Mouse (Mus musculus) testis, adult 2 months (tissue): ENCODE data around the gene Clasp1. TPM values are rescaled to one million over a fixed set of nuclear protein-coding genes. Genes with fewer than 3 reads are reported as not detected.

ENCODE experiments used
- H3K27ac ChIP-seq: fragments of 200-500 bp; 2 replicates; pipeline ENCODE4 v1.5.1; 2012; ENCODE audit warnings: low read depth, low read length; ENCODE audit not compliant: control insufficient read depth, insufficient read depth
- H3K27me3 ChIP-seq: fragments of 200-500 bp; 2 replicates; pipeline ENCODE4 v1.6.1; 2012; ENCODE audit warnings: mild to moderate bottlenecking, low read length, moderate library complexity; ENCODE audit not compliant: control insufficient read depth, insufficient read depth
- H3K36me3 ChIP-seq: fragments of 200-500 bp; 2 replicates; pipeline ENCODE4 v1.6.1; 2012; ENCODE audit warnings: mild to moderate bottlenecking, low read length; ENCODE audit not compliant: control insufficient read depth, insufficient read depth
- H3K4me1 ChIP-seq: fragments of 200-500 bp; 2 replicates; pipeline ENCODE4 v1.6.1; 2012; ENCODE audit warnings: low read length; ENCODE audit not compliant: control insufficient read depth, insufficient read depth
- H3K4me3 ChIP-seq: fragments of 200-500 bp; 2 replicates; pipeline ENCODE4 v1.5.1; 2012; ENCODE audit warnings: low read depth, mild to moderate bottlenecking, low read length, moderate library complexity, mixed read lengths; ENCODE audit not compliant: control insufficient read depth
- CTCF ChIP-seq: fragments of 200-500 bp; IDR thresholded peaks from 2 replicates; pipeline ENCODE4 v1.5.1; 2012; ENCODE audit warnings: low read depth, mild to moderate bottlenecking, inconsistent platforms, low read length, moderate library complexity; ENCODE audit not compliant: control insufficient read depth, insufficient read depth, insufficient replicate concordance
- POLR2A ChIP-seq: fragments of 200-500 bp; IDR thresholded peaks from 2 replicates; pipeline ENCODE4 v1.6.1; 2012; ENCODE audit warnings: low read depth, mild to moderate bottlenecking, inconsistent platforms, low read length, moderate library complexity; ENCODE audit not compliant: control insufficient read depth
- polyA plus RNA-seq: library from polyadenylated mRNA; depleted of rRNA; stranded (reverse); fragments of >200 nt; gene quantifications from 2 replicates; pipeline ENCODE4 v1.2.3, GENCODE M21; 2012

The Clasp1 gene
- polyA plus RNA-seq, 1 experiment, result 33.1 TPM

DNA sequence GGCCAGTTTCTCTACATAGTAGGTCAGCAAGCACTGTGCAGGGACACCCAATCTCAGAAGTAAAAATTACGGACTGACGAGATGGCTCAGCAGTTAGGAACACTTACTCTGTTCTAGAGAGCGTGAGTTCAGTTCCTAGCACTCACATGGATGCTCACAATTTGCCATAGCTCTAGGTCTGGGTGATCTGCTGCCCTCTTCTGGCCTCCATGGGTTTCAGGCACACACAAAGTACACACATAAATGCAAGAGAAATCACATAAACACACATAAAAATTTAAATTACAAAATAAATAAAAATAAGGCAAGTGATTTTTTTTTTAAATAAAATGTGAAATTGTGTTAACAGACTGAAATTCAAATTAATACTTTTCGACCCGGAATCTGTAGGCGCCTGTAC is 77.2 kb downstream of the Clasp1 start:
- no peaks in the 10 kb centered on the region for H3K27me3 ChIP-seq
- no peaks in the 10 kb centered on the region for H3K4me1 ChIP-seq
- H3K4me3 ChIP-seq, result no peak overlapping the region
- no peak for TF ChIP-seq CTCF
- TF ChIP-seq POLR2A, result no peak
- no peak overlapping the region for H3K27ac ChIP-seq
- H3K36me3 ChIP-seq, result no peaks in the 10 kb centered on the region; the same call in 1 of the 2 replicates

DNA sequence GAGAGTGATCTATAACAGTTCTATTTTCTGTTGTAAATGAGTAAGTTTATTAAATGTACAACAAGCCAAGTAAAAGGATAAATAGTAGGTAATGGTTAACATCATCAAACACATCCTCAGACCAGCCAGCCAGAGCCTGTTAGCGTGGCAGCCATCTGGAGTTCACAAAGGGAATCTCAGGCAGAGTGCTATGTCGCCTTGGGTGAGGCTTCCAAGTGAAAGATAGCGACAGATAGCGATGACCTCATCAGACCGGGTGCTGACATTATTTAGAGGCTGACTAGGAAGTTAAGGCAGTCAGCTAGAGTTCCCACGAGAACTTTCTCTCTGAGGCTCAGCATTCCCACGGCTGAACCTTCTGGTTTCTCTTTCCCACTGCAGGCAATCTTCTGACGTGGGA is 83.5 kb downstream of the Clasp1 start:
- Histone ChIP-seq H3K4me1 (no peaks in the 10 kb centered on the region), H3K36me3 (no peaks in the 10 kb centered on the region), H3K27me3 (no peaks in the 10 kb centered on the region), H3K4me3 (no peak overlapping the region), H3K27ac (no peak overlapping the region)
- no peak for TF ChIP-seq CTCF
- TF ChIP-seq POLR2A, result no peak

DNA sequence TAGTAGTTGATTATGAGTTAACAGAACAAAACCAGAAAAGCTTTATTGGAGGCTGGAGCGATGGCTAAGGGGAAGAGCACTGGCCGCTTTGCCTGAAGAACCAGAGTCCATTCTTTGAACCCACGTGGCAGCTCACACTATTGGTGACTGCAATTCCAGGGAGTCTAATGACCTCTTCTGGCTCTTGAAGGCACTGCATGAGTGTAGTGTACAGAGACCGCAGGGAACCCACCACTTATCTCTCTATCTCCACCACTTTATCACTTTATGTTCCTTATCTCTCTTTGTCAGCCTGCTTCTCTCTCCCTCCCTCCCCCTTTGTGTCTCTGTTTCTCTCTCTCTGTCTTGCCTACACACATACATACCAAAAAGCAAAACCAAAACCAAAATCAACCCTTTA is 88.1 kb downstream of the Clasp1 start:
- Histone ChIP-seq H3K36me3 (no peaks in the 10 kb centered on the region), H3K27ac (no peak overlapping the region)
- TF ChIP-seq POLR2A (no peak), CTCF (peak; percentile 36; the same call in 1 of the 2 replicates)

DNA sequence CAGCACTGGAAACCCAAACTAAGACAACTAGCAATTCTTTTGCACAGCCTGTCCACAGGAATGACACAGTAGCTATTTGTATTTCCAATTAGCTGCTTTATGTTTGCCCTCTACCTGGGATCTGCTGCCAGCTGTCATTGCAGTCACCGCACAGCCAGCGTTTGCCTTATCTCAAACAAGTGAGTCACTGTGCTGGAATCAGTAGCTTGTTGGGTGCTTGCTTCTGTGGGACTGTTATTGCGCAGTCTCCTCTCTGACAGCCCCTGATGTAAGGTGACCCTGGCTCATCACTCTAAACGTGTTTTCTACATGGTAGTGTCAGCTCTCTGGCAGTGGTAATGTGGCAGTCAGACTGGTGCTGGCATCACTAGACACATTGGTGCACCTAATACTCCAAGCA is 90.4 kb downstream of the Clasp1 start:
- H3K4me1 ChIP-seq, result no peaks in the 10 kb centered on the region
- H3K27me3 ChIP-seq, result no peaks in the 10 kb centered on the region
- no peak for TF ChIP-seq CTCF
- no peak overlapping the region for H3K4me3 ChIP-seq
- no peaks in the 10 kb centered on the region for H3K36me3 ChIP-seq
- no peak overlapping the region for H3K27ac ChIP-seq

More for the DNA sequence above, 88.1 kb downstream of the Clasp1 start:
- H3K4me3 ChIP-seq, result no peak overlapping the region
- H3K4me1 ChIP-seq, result no peaks in the 10 kb centered on the region
- no peaks in the 10 kb centered on the region for H3K27me3 ChIP-seq

DNA sequence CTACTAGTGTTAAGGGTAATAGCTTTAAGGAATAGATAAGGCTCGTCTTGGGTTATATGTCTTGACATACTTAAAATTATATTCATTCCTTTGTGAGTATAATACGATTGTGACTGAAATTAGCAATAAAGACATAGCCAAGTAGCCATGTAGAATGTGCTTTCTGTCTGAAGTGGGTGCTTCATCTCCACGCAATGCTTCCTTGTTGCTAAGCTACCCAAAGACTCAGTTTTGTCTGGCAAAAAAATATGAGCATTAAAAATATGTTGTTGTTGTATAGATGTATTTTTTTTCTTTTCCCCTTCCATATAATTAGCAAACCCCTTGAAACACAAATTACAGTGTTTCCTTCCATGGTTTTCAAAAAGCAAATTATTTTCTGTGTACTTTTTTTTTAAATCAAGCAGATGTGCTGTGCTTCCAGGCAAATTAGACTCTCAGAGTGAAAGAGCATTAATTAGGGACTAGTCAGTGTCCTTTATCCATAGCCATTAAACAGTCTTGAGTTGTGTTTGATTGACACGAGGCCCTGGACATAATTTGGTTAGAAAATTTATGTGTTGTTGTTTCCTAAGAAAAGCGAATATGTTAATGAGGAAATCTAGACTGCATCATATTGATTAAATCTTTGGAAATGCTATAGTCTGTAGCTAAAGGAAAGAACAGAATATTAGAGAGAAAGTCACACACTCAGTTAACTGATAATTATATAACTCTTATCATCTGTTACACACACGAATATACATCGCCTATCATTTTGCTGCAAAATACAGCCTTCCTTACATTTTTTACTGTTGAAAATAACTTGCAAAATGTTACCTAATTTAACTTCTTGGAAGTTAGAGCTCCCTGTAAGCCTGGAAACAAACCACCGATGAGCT is 91.9 kb downstream of the Clasp1 start:
- no peak for TF ChIP-seq POLR2A
- no peak for TF ChIP-seq CTCF
- H3K36me3 ChIP-seq, result no peaks in the 10 kb centered on the region
- H3K4me1 ChIP-seq, result no peaks in the 10 kb centered on the region
- H3K27me3 ChIP-seq, result no peaks in the 10 kb centered on the region
- H3K27ac ChIP-seq, result no peak overlapping the region
- no peak overlapping the region for H3K4me3 ChIP-seq

DNA sequence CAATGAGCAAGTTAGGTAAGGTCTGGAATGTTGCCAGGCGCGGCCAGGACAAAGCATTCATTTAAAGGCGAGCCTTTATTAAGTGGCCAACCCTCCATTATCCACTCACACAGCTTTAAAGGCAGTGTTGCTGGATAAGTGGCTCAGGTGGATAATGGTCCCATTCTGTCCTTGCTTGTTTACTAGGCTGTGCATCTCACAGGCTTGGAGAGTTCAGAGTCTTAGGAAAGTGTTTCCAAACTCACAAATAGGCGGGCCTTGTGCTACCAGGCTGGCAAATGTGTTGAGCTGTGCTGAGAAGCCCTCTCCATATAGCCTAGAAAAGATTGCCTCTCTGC is 92.5 kb downstream of the Clasp1 start:
- Histone ChIP-seq H3K36me3 (no peaks in the 10 kb centered on the region), H3K4me3 (no peak overlapping the region), H3K27me3 (no peaks in the 10 kb centered on the region), H3K27ac (no peak overlapping the region), H3K4me1 (no peaks in the 10 kb centered on the region)
- TF ChIP-seq CTCF (no peak), POLR2A (no peak)

DNA sequence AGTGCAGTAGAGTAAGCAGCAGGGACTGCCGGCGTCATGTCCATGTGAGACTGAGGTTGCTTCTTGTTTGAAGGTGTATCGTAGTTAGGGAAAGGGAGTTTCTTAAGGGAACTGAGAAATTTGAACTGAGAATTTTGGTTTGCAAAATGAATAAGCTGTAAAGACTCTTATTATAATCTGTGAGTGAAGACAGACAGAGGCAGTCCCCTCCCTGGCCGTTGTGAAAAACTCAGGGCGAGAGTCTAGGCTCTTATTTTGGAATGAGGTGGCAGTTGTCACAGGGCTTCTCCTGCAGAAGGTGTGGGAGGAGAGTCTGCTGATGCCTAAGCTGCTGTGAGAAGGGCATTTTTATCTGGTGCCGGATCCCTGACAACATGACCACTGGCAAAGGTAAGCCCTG is 92.8 kb downstream of the Clasp1 start:
- Histone ChIP-seq H3K36me3 (no peaks in the 10 kb centered on the region), H3K27ac (no peak overlapping the region), H3K27me3 (no peaks in the 10 kb centered on the region), H3K4me3 (no peak overlapping the region), H3K4me1 (no peaks in the 10 kb centered on the region)
- no peak for TF ChIP-seq POLR2A
- TF ChIP-seq CTCF, result no peak
